Comparison of ENCODE assay signal across 15 mouse cellular contexts in the genomic region with DNA sequence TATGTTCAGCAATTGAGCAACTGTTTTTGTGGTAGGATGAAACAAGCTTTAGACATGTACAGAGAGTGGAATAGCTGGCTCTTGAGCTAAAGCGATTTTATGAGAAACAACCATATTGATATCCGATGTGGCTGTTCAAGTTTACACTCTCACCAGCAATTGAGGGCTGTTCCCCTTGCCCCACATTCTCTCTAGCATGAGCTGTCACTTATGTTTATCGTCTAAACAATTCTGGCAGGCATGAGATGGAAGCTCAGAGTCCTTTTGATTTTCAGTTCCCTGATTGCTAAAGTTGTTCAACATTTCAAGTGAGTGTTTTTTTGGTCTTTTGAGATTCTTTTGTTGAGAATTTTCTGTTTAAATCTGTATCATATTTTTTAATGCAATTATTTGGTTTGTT.
"Had no signal": no experiment of that assay in that cellular context is flagged by ENCODE, and none has a peak within 500 bp of the region (broad histone marks: within the 10 kb centered on the region; RNA-seq: fewer than 3 reads in every experiment).

No protein-coding gene starts in this region.

- H3K4me1 ChIP-seq: liver, embryonic 12.5 days; megakaryocyte, embryonic 14.5 days; neural tube, embryonic 12.5 days; stomach, embryonic 15.5 days had no signal

- DNase-seq: lung, adult 18-20 months; lung, embryonic 14.5 days; lung, postnatal 10 days; lung, postnatal 4 days; midbrain, embryonic 14.5 days; right cerebral cortex, postnatal 14 days; thymus, adult 2 months; thymus, postnatal 25 days; thymus, postnatal 4 days had no signal

- H3K27me3 ChIP-seq: liver, embryonic 12.5 days; megakaryocyte, embryonic 14.5 days; neural tube, embryonic 12.5 days; stomach, embryonic 15.5 days had no signal

- H3K36me3 ChIP-seq: liver, embryonic 12.5 days; neural tube, embryonic 12.5 days; stomach, embryonic 15.5 days had no signal

- H3K9ac ChIP-seq: liver, embryonic 12.5 days; liver, embryonic 14.5 days; lung, embryonic 14.5 days; neural tube, embryonic 12.5 days; stomach, embryonic 15.5 days had no signal

- ATAC-seq: liver, embryonic 12.5 days had no signal

- H3K4me2 ChIP-seq: liver, embryonic 12.5 days; lung, embryonic 14.5 days; neural tube, embryonic 12.5 days; stomach, embryonic 15.5 days had no signal

- H3K27ac ChIP-seq: liver, embryonic 12.5 days; liver, embryonic 14.5 days; neural tube, embryonic 12.5 days; stomach, embryonic 15.5 days; stomach, postnatal 0 days had no signal

- H3K9me3 ChIP-seq: liver, embryonic 12.5 days; megakaryocyte, embryonic 14.5 days; neural tube, embryonic 12.5 days; stomach, embryonic 15.5 days had no signal

- H3K4me3 ChIP-seq: liver, embryonic 12.5 days; megakaryocyte, embryonic 14.5 days; neural tube, embryonic 12.5 days; stomach, embryonic 15.5 days had no signal
